Mouse (Mus musculus) frontal cortex, postnatal 36 days (tissue): ENCODE data around the gene Dcaf17.
A peak's percentile ranks its signal among the peaks of the same experiment; 100 is the strongest.

Experiments
- DNase-seq, 2 experiments: peaks; one replicate each; pipeline ENCODE4 v3.0.0; 2022; ENCODE audit warnings: low spot score in 2 of 2

Gene Dcaf17

GRCm38 (mm10) chr2:71120844-71121243, 65.7 kb downstream of the Dcaf17 start:
- DNase-seq: peak; percentile 51 to 54

GRCm38 (mm10) chr2:71121406-71121805, 66.3 kb downstream of the Dcaf17 start:
- DNase-seq: no peak

GRCm38 (mm10) chr2:71122268-71123029, 67.3 kb downstream of the Dcaf17 start:
- no peak for DNase-seq

- no peak for DNase-seq
Observed at GRCm38 (mm10) chr2:71123591-71123990, 68.5 kb downstream of the Dcaf17 start.

GRCm38 (mm10) chr2:71127779-71128534, 72.8 kb downstream of the Dcaf17 start:
- no peak for DNase-seq

- no peak for DNase-seq
Observed at GRCm38 (mm10) chr2:71130366-71130765, 75.2 kb downstream of the Dcaf17 start.

GRCm38 (mm10) chr2:71131866-71132496, 76.9 kb downstream of the Dcaf17 start:
- DNase-seq: no peak

- no peak for DNase-seq
Observed at GRCm38 (mm10) chr2:71134041-71134505, 78.9 kb downstream of the Dcaf17 start.

- no peak for DNase-seq
Observed at GRCm38 (mm10) chr2:71134836-71135235, 79.7 kb downstream of the Dcaf17 start.

GRCm38 (mm10) chr2:71140622-71141021, 85.5 kb downstream of the Dcaf17 start:
- DNase-seq: no peak

GRCm38 (mm10) chr2:71142410-71142809, 87.3 kb downstream of the Dcaf17 start:
- DNase-seq: no peak

- no peak for DNase-seq
Observed at GRCm38 (mm10) chr2:71145853-71146252, 90.7 kb downstream of the Dcaf17 start.

- no peak for DNase-seq
Observed at GRCm38 (mm10) chr2:71146266-71146665, 91.1 kb downstream of the Dcaf17 start.

- DNase-seq: no peak
Observed at GRCm38 (mm10) chr2:71147816-71148215, 92.7 kb downstream of the Dcaf17 start.
